Mouse (Mus musculus) olfactory bulb, adult 2 months (tissue): ENCODE results near the gene Yipf1.

Source experiments
- CTCF ChIP-seq: fragments of 200-500 bp; IDR thresholded peaks from 2 replicates; pipeline ENCODE4 v1.5.1; 2012; ENCODE audit warnings: low read depth, mild to moderate bottlenecking, low read length, moderate library complexity; ENCODE audit not compliant: insufficient read depth
- POLR2A ChIP-seq: fragments of 200-500 bp; IDR thresholded peaks from 2 replicates; pipeline ENCODE4 v1.6.1; 2012; ENCODE audit warnings: mild to moderate bottlenecking, low read depth, low read length, moderate library complexity; ENCODE audit not compliant: insufficient read depth

- TF ChIP-seq CTCF (no peak), POLR2A (no peak)
Measured at GRCm38 (mm10) chr4:107285446-107286200, 28.5 kb upstream of the Yipf1 start.
